Mouse (Mus musculus) liver, embryonic 14.5 days (tissue): ENCODE results near the gene Rbm19. TPM values are rescaled to one million over a fixed set of nuclear protein-coding genes. Genes with fewer than 3 reads are reported as not detected.
A peak's percentile ranks its signal among the peaks of the same experiment; 100 is the strongest.
"Not testable (repeated sequence)": the region's sequence is repeated elsewhere in the genome, so short reads cannot be mapped to it uniquely, and the experiment has no call there.

Experiments used
- ATAC-seq: fragments of 200-750 bp; cut with Nextera tagmentation; 2 replicates; pipeline ENCODE4 v1.8.0; 2017; ENCODE audit warnings: moderate number of reproducible peaks, mild to moderate bottlenecking, moderate library complexity; ENCODE audit not compliant: insufficient read depth
- DNase-seq, 3 experiments: peaks; one replicate each; pipeline ENCODE4 v3.0.0-alpha.2; 2012 to 2013; ENCODE audit warnings: low read depth in 3 of 3, low spot score in 3 of 3
- H3K27ac ChIP-seq: fragments of 300-500 bp; sonication (generic); 2 replicates; pipeline ENCODE4 v1.5.1; 2014; ENCODE audit warnings: moderate library complexity, mild to moderate bottlenecking, control low read depth, inconsistent platforms
- H3K27me3 ChIP-seq: fragments of 300-500 bp; sonication (generic); 2 replicates; pipeline ENCODE4 v1.6.1; 2014; ENCODE audit warnings: mild to moderate bottlenecking, low read length, moderate library complexity; ENCODE audit not compliant: control insufficient read depth, insufficient read depth
- H3K36me3 ChIP-seq: fragments of 300-500 bp; sonication (generic); replicated peaks from 2 replicates; pipeline ENCODE4 v1.6.1; 2014; ENCODE audit warnings: low read depth; ENCODE audit not compliant: control insufficient read depth, insufficient read depth
- H3K4me1 ChIP-seq, 2 experiments: fragments of 200-500 bp in 1 of 2; fragments of 300-500 bp in 1 of 2; sonication (generic) in 1 of 2; replicated peaks; 2 replicates each; pipeline ENCODE4 v1.6.1; 2012 to 2014; ENCODE audit warnings: antibody characterized with exemption in 1 of 2, inconsistent platforms in 1 of 2, low read length in 1 of 2; ENCODE audit not compliant: control insufficient read depth in 2 of 2, insufficient read depth in 2 of 2
- H3K4me2 ChIP-seq: fragments of 300-500 bp; sonication (generic); 2 replicates; pipeline ENCODE4 v1.6.1; 2014; ENCODE audit warnings: low read depth, mild to moderate bottlenecking, control low read depth, moderate library complexity
- H3K4me3 ChIP-seq, 2 experiments: fragments of 200-500 bp in 1 of 2; fragments of 300-500 bp in 1 of 2; sonication (generic) in 1 of 2; 2 replicates each; pipeline ENCODE4 v1.5.1; 2012 to 2014; ENCODE audit warnings: low read depth in 2 of 2, low read length in 2 of 2, mild to moderate bottlenecking in 2 of 2, control low read depth in 1 of 2, inconsistent platforms in 1 of 2, moderate library complexity in 1 of 2; ENCODE audit not compliant: insufficient read depth in 1 of 2
- H3K9ac ChIP-seq: fragments of 300-500 bp; sonication (generic); replicated peaks from 2 replicates; pipeline ENCODE4 v1.6.1; 2014; ENCODE audit warnings: mild to moderate bottlenecking, control low read depth, moderate library complexity
- H3K9me3 ChIP-seq: fragments of 300-500 bp; sonication (generic); 2 replicates; pipeline ENCODE4 v1.6.1; 2016; ENCODE audit warnings: low read length, mixed read lengths; ENCODE audit not compliant: control insufficient read depth
- CTCF ChIP-seq: IDR thresholded peaks from 2 replicates; pipeline ENCODE4 v1.5.1; 2016; ENCODE audit warnings: antibody characterized with exemption, low read depth, control low read depth
- EP300 ChIP-seq: IDR thresholded peaks from 2 replicates; pipeline ENCODE4 v1.6.1; 2016; ENCODE audit warnings: antibody characterized with exemption, low read depth
- WGBS: fragments of 180-500 bp; shearing (Covaris S2); extraction: QIAGEN DNeasy Blood & Tissue Kit; methylation state at CpG from one replicate; pipeline ENCODE4 v1.1.7; 2014; ENCODE audit not compliant: insufficient replicate concordance; 5-methylcytosine and 5-hydroxymethylcytosine counted together
- polyA plus RNA-seq, 2 experiments: library from polyadenylated mRNA; depleted of rRNA in 1 of 2; stranded (reverse) in 1 of 2; unstranded in 1 of 2; fragments of >200 nt; fragmentation: Nextera tagmentation in 1 of 2; extraction: Ambion mirVana in 1 of 2; gene quantifications; 2 replicates each; pipeline versions ENCODE4 v1.2.1 to v1.2.3; 2012 to 2014

Gene Rbm19
- polyA plus RNA-seq, 2 experiments, result 6.8 to 11.1 TPM

DNA sequence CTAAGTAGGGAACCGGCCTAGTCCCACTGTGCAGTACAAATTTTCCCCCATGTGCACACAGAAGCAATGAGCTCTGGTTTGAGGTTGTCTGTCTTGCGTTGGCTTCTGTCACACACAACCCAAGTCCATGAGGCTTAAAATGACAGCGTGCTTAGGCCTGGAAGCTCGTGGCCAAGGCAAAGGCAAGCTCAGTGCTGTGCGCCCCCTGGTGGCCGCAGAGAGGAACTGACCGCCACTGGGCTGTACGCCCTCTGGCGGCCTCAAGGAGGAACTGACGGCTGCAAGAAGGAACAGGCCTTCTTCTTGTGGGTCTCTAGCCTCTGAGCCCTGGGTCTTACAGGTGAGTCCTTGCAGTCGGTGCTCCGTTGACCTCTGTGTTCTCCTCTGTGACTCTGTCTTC, 13.5 kb upstream of the Rbm19 start:
- Histone ChIP-seq H3K4me3 (no peak overlapping the region), H3K27me3 (no peaks in the 10 kb centered on the region), H3K36me3 (no peaks in the 10 kb centered on the region), H3K4me2 (no peak overlapping the region), H3K9ac (no peak overlapping the region), H3K4me1 (no peaks in the 10 kb centered on the region), H3K27ac (no peak overlapping the region), H3K9me3 (no peaks in the 10 kb centered on the region)
- ATAC-seq (peak; percentile 35; the same call in 1 of the 2 replicates), DNase-seq (peak; percentile 34 to 44 (median 43))
- peak; percentile 100 for TF ChIP-seq CTCF
- TF ChIP-seq EP300, result no peak
- WGBS, result 10% methylated on average over 12 of the region's 12 CpGs

DNA sequence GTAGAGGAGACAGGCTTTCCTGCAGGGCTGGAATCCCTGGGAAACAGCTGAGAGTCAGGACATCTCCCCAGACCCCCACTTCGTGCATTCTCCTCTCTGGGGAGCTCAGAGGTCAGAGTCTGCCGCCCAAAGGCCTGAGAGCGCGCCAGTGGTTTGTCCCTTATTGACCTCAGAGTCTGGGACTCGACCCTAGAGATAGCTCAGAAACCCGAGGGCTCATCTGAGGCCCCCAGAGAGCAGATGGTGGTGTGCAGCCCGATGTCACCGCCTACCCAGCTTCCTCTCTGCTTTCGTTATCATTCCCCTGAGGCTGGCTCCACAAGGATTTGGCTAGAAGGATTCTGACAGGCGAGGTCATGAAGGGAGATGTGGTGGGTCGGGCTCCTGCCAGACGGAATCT, 12.8 kb upstream of the Rbm19 start:
- H3K27ac ChIP-seq, result no peak overlapping the region
- DNase-seq (no peak), ATAC-seq (no peak)
- no peaks in the 10 kb centered on the region for H3K9me3 ChIP-seq
- H3K4me2 ChIP-seq, result no peak overlapping the region
- no peak for TF ChIP-seq CTCF
- no peak overlapping the region for H3K9ac ChIP-seq
- no peaks in the 10 kb centered on the region for H3K36me3 ChIP-seq
- 20% methylated on average over 12 of the region's 12 CpGs for WGBS
- H3K4me1 ChIP-seq, result no peaks in the 10 kb centered on the region
- no peak overlapping the region for H3K4me3 ChIP-seq
- no peaks in the 10 kb centered on the region for H3K27me3 ChIP-seq

DNA sequence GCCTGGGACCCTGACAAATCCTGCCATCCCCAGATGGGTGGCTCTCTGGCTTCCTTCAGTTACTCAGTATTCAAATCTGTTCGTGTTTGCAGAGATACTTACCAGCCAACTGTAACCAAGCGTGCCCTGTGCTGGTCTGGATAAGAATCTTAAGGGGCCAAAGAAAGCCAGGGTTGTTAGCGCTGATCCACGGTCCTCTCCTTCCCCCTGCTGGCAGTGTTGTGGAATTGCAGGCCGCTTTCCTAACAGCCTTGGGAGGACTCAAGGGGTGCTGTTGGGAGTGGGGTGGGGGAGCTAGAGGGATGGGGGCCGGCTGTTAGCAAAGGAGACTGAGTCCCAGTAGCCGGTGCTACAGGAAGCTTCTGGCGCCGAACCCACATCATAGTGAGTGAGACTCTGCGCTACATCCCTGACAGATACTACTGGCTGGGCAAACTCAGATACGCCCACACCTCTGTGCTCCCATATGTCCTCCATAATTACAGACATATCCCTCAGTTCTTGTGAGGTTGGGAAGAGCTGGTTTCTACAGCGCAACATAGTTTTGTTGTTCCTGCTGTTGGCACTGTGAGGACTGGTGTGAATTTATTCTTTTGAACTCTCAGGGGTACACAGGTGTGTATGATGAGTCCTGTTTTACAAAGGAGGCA, 9.7 kb upstream of the Rbm19 start:
- peak; percentile 93 for TF ChIP-seq CTCF
- no peak for TF ChIP-seq EP300
- DNase-seq (no peak), ATAC-seq (peak; percentile 21; the same call in 1 of the 2 replicates)
- no peaks in the 10 kb centered on the region for H3K27me3 ChIP-seq
- 16% methylated on average over 12 of the region's 12 CpGs for WGBS
- no peaks in the 10 kb centered on the region for H3K36me3 ChIP-seq
- H3K9ac ChIP-seq, result no peak overlapping the region
- no peaks in the 10 kb centered on the region for H3K4me1 ChIP-seq
- no peak overlapping the region for H3K4me2 ChIP-seq
- no peaks in the 10 kb centered on the region for H3K9me3 ChIP-seq
- H3K4me3 ChIP-seq, result no peak overlapping the region
- H3K27ac ChIP-seq, result no peak overlapping the region

DNA sequence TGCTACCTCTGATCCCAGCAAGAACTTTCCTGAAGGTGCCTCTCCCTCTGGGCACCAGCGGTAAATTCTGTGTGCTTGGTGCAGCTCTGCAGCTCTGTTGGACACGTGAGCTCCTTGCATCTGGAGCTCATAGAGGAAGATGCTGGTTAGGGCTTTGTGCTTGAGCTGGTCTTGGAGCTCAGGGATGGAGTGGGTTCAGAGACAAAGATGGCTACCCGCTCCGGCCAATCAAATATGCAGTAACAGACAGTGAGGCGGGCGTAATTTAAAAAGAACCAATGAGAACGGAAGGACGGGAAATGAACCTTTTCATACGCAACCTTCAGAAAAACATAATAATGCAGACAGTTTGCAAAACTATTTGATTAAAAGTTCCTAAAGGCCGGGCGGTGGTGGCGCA, 1.9 kb upstream of the Rbm19 start:
- DNase-seq, result no peak
- Histone ChIP-seq H3K27ac (no peak overlapping the region), H3K9me3 (no peaks in the 10 kb centered on the region), H3K4me2 (no peak overlapping the region), H3K4me3 (no peak overlapping the region), H3K36me3 (peaks cover 3% of the 10 kb centered on the region; the same call in 1 of the 2 replicates), H3K27me3 (no peaks in the 10 kb centered on the region), H3K4me1 (peaks cover 7% of the 10 kb centered on the region in 2 experiments), H3K9ac (no peak overlapping the region)
- 80% methylated on average over 12 of the region's 12 CpGs for WGBS
- TF ChIP-seq CTCF, result no peak
- no peak for TF ChIP-seq EP300
- ATAC-seq, result no peak

DNA sequence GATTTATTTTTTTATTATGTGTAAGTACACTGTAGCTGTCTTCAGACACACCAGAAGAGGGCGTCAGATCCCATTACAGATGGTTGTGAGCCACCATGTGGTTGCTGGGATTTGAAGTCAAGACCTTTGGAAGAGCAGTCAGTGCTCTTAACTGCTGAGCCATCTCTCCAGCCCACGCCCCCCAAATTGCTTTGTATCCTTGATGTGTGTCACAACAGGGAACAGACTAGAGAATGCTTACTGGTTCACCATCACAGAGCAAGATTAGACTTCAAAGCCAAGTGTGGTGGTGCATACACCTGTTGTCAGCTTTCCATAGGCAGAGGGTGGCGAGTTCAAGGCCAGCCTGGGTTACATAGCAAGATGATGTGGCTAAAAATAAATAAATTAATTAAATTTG, 896 bp downstream of the Rbm19 start:
- H3K27ac ChIP-seq, H3K9ac ChIP-seq, H3K9me3 ChIP-seq, H3K4me1 ChIP-seq, H3K36me3 ChIP-seq, H3K27me3 ChIP-seq, DNase-seq, ATAC-seq: not testable (repeated sequence)
- Histone ChIP-seq H3K4me3 (peak overlapping the region; percentile 87 to 98; a peak in 3 of 4 replicates), H3K4me2 (peak overlapping the region; percentile 90)
- WGBS, result 31% methylated on average over 3 of the region's 3 CpGs
